9 mouse cellular contexts compared by ENCODE assay signal in genomic region chr5:30960814-30961213, GRCm38 (mm10). TPM values are rescaled to one million over a fixed set of nuclear protein-coding genes. Genes with fewer than 3 reads are reported as not detected.
DNase-seq lines count a peak whose midpoint lies in the region; ATAC-seq and TF ChIP-seq lines count a peak whose summit lies in the region.
"Had no signal": no experiment of that assay in that cellular context is flagged by ENCODE, and none has a peak within 500 bp of the region (broad histone marks: within the 10 kb centered on the region; RNA-seq: fewer than 3 reads in every experiment).

No protein-coding gene starts in this region.

- H3K27ac ChIP-seq in kidney, embryonic 16.5 days (ENCODE audit: low read length): 0 out of 2 replicates have a peak overlapping the region, but pooled peaks have one; percentile 24
- no peak overlapping the region for H3K27ac ChIP-seq in embryonic facial prominence, embryonic 15.5 days (replicated peaks)
- H3K27ac ChIP-seq in limb, embryonic 14.5 days (replicated peaks; ENCODE audit: low read depth, low read length): 0 out of 2 replicates have a peak overlapping the region, but pooled peaks have one; percentile 53
- no peak overlapping the region for H3K27ac ChIP-seq in neural tube, embryonic 14.5 days (ENCODE audit: low read depth, low read length)

- no peak for DNase-seq in kidney, postnatal 4 days
- DNase-seq in limb, embryonic 14.5 days (ENCODE audit: low spot score): no peak
- no peak for DNase-seq in urinary bladder, postnatal 36 days (ENCODE audit: low spot score in 2 of 2)
- no peak for DNase-seq in cerebellum, adult 18-20 months
- DNase-seq in frontal cortex, postnatal 10 days (ENCODE audit: low spot score in 2 of 2): no peak

- WGBS in kidney, embryonic 16.5 days: 83% methylated on average over 2 of the region's 2 CpGs
- WGBS in embryonic facial prominence, embryonic 15.5 days: 82% methylated on average over 2 of the region's 2 CpGs
- 91% methylated on average over 2 of the region's 2 CpGs for WGBS in limb, embryonic 14.5 days
- 81% methylated on average over 2 of the region's 2 CpGs for WGBS in neural tube, embryonic 14.5 days

- no peak for ATAC-seq in kidney, embryonic 16.5 days (ENCODE audit: low FRiP score, low TSS enrichment)
- ATAC-seq in embryonic facial prominence, embryonic 15.5 days (ENCODE audit: insufficient number of reproducible peaks, low FRiP score, low TSS enrichment, low read depth): no peak
- no peak for ATAC-seq in limb, embryonic 14.5 days (ENCODE audit: low FRiP score, low read depth)
- no peak for ATAC-seq in neural tube, embryonic 14.5 days (ENCODE audit: low read depth)

- no peak for TF ChIP-seq POLR2A in limb, embryonic 14.5 days (IDR thresholded peaks at IDR 0.05; ENCODE audit: borderline replicate concordance, extremely low read depth, insufficient read depth, insufficient read length)

- H3K27me3 ChIP-seq in kidney, embryonic 16.5 days (ENCODE audit: insufficient read depth, low read length): no peaks in the 10 kb centered on the region
- H3K27me3 ChIP-seq in embryonic facial prominence, embryonic 15.5 days: no peaks in the 10 kb centered on the region
- H3K27me3 ChIP-seq in limb, embryonic 14.5 days (ENCODE audit: control insufficient read depth, insufficient read depth, low read length): no peaks in the 10 kb centered on the region
- no peaks in the 10 kb centered on the region for H3K27me3 ChIP-seq in neural tube, embryonic 14.5 days (ENCODE audit: control insufficient read depth, insufficient read depth, low read length)

- peak overlapping the region; percentile 89 for H3K4me2 ChIP-seq in kidney, embryonic 16.5 days (replicated peaks; ENCODE audit: low read depth, low read length)
- H3K4me2 ChIP-seq in embryonic facial prominence, embryonic 15.5 days (replicated peaks): peak overlapping the region; percentile 74
- H3K4me2 ChIP-seq in limb, embryonic 14.5 days (replicated peaks; ENCODE audit: low read depth, low read length, severe bottlenecking): peak overlapping the region; percentile 55; the same call in 1 of the 2 replicates
- H3K4me2 ChIP-seq in neural tube, embryonic 14.5 days (ENCODE audit: low read depth, low read length): peak overlapping the region; percentile 42; the same call in 1 of the 2 replicates

- H3K4me1 ChIP-seq in kidney, embryonic 16.5 days (ENCODE audit: insufficient read depth, low read length): peaks cover 28% of the 10 kb centered on the region
- H3K4me1 ChIP-seq in embryonic facial prominence, embryonic 15.5 days: peaks cover 21% of the 10 kb centered on the region
- H3K4me1 ChIP-seq in limb, embryonic 14.5 days (ENCODE audit: control insufficient read depth, insufficient read depth, low read length): peaks cover 19% of the 10 kb centered on the region
- peaks cover 20% of the 10 kb centered on the region for H3K4me1 ChIP-seq in neural tube, embryonic 14.5 days (ENCODE audit: control insufficient read depth, insufficient read depth, low read length)

- H3K36me3 ChIP-seq in kidney, embryonic 16.5 days (ENCODE audit: insufficient read depth, low read length): peaks cover 18% of the 10 kb centered on the region
- H3K36me3 ChIP-seq in embryonic facial prominence, embryonic 15.5 days: peaks cover 20% of the 10 kb centered on the region
- H3K36me3 ChIP-seq in limb, embryonic 14.5 days (ENCODE audit: control insufficient read depth, insufficient read depth, low read length): peaks cover 21% of the 10 kb centered on the region
- H3K36me3 ChIP-seq in neural tube, embryonic 14.5 days (ENCODE audit: control insufficient read depth, insufficient read depth, low read length): peaks cover 11% of the 10 kb centered on the region; the same call in 1 of the 2 replicates

- peak overlapping the region; percentile 85 for H3K4me3 ChIP-seq in kidney, embryonic 16.5 days (ENCODE audit: low read length)
- peak overlapping the region; percentile 85 for H3K4me3 ChIP-seq in embryonic facial prominence, embryonic 15.5 days (replicated peaks)
- peak overlapping the region; percentile 88; the same call in 1 of the 2 replicates for H3K4me3 ChIP-seq in limb, embryonic 14.5 days (replicated peaks; ENCODE audit: low read length)
- H3K4me3 ChIP-seq in neural tube, embryonic 14.5 days (ENCODE audit: low read depth, low read length): no peak overlapping the region; the same call in 1 of the 2 replicates

- H3K9ac ChIP-seq in kidney, embryonic 16.5 days (replicated peaks; ENCODE audit: low read length): no peak overlapping the region; the same call in 1 of the 2 replicates
- H3K9ac ChIP-seq in embryonic facial prominence, embryonic 15.5 days: no peak overlapping the region
- peak overlapping the region; percentile 87; the same call in 1 of the 2 replicates for H3K9ac ChIP-seq in limb, embryonic 14.5 days (ENCODE audit: low read depth, low read length, severe bottlenecking)
- no peak overlapping the region for H3K9ac ChIP-seq in neural tube, embryonic 14.5 days (replicated peaks; ENCODE audit: low read depth, low read length)

- no peaks in the 10 kb centered on the region for H3K9me3 ChIP-seq in kidney, embryonic 16.5 days (ENCODE audit: low read length)
- H3K9me3 ChIP-seq in embryonic facial prominence, embryonic 15.5 days (replicated peaks): no peaks in the 10 kb centered on the region
- H3K9me3 ChIP-seq in limb, embryonic 14.5 days (ENCODE audit: control insufficient read depth, low read length): no peaks in the 10 kb centered on the region
- no peaks in the 10 kb centered on the region for H3K9me3 ChIP-seq in neural tube, embryonic 14.5 days (ENCODE audit: control insufficient read depth, low read length)

RNA-seq across cellular contexts. Expression of gene Preb, which starts 0.7 kb away (rescaled TPM):
- polyA plus RNA-seq in kidney, embryonic 16.5 days (2015; fragmentation: Nextera tagmentation; extraction: Ambion mirVana): 172 TPM in 2 replicates
- polyA plus RNA-seq in embryonic facial prominence, embryonic 15.5 days (2015; fragmentation: Nextera tagmentation; extraction: Ambion mirVana): 125 and 130 TPM in 2 replicates
- polyA plus RNA-seq in limb, embryonic 14.5 days (2012; rRNA removed): 259 and 349 TPM in 2 replicates
- polyA plus RNA-seq in limb, embryonic 14.5 days (2014; fragmentation: Nextera tagmentation; extraction: Ambion mirVana): 91.1 and 98.9 TPM in 2 replicates
- 72.4 and 80.0 TPM in 2 replicates for polyA plus RNA-seq in neural tube, embryonic 14.5 days (2014; fragmentation: Nextera tagmentation; extraction: Ambion mirVana)

RNA-seq across cellular contexts. Expression of gene Tcf23, which starts 7.6 kb away (rescaled TPM):
- 1.9 and 2.2 TPM in 2 replicates for polyA plus RNA-seq in kidney, embryonic 16.5 days (2015; fragmentation: Nextera tagmentation; extraction: Ambion mirVana)
- 0.08 TPM in 1 of 2 replicates, not detected in the other for polyA plus RNA-seq in embryonic facial prominence, embryonic 15.5 days (2015; fragmentation: Nextera tagmentation; extraction: Ambion mirVana)
- 0.05 TPM in 1 of 2 replicates, not detected in the other for polyA plus RNA-seq in limb, embryonic 14.5 days (2012; rRNA removed)
- polyA plus RNA-seq in limb, embryonic 14.5 days (2014; fragmentation: Nextera tagmentation; extraction: Ambion mirVana): not detected in 2 replicates
- polyA plus RNA-seq in neural tube, embryonic 14.5 days (2014; fragmentation: Nextera tagmentation; extraction: Ambion mirVana): not detected in 2 replicates
- polyA plus RNA-seq: limb, embryonic 11.5 days had no signal

RNA-seq across cellular contexts. Expression of gene Cgref1, which starts 15.4 kb away (rescaled TPM):
- 17.9 and 20.3 TPM in 2 replicates for polyA plus RNA-seq in kidney, embryonic 16.5 days (2015; fragmentation: Nextera tagmentation; extraction: Ambion mirVana)
- polyA plus RNA-seq in embryonic facial prominence, embryonic 15.5 days (2015; fragmentation: Nextera tagmentation; extraction: Ambion mirVana): 32.1 and 34.0 TPM in 2 replicates
- 19.8 and 21.5 TPM in 2 replicates for polyA plus RNA-seq in limb, embryonic 14.5 days (2012; rRNA removed)
- polyA plus RNA-seq in limb, embryonic 14.5 days (2014; fragmentation: Nextera tagmentation; extraction: Ambion mirVana): 15.1 and 20.9 TPM in 2 replicates
- 60.9 and 76.4 TPM in 2 replicates for polyA plus RNA-seq in neural tube, embryonic 14.5 days (2014; fragmentation: Nextera tagmentation; extraction: Ambion mirVana)

RNA-seq across cellular contexts. Expression of gene Khk, which starts 39.6 kb away (rescaled TPM):
- 38.8 and 41.4 TPM in 2 replicates for polyA plus RNA-seq in kidney, embryonic 16.5 days (2015; fragmentation: Nextera tagmentation; extraction: Ambion mirVana)
- polyA plus RNA-seq in embryonic facial prominence, embryonic 15.5 days (2015; fragmentation: Nextera tagmentation; extraction: Ambion mirVana): 23.8 and 25.6 TPM in 2 replicates
- 29.5 and 37.8 TPM in 2 replicates for polyA plus RNA-seq in limb, embryonic 14.5 days (2012; rRNA removed)
- polyA plus RNA-seq in limb, embryonic 14.5 days (2014; fragmentation: Nextera tagmentation; extraction: Ambion mirVana): 29.7 and 31.3 TPM in 2 replicates
- polyA plus RNA-seq in neural tube, embryonic 14.5 days (2014; fragmentation: Nextera tagmentation; extraction: Ambion mirVana): 8.3 and 10.4 TPM in 2 replicates

RNA-seq across cellular contexts. Expression of gene Emilin1, which starts 47.6 kb away (rescaled TPM):
- 335 and 366 TPM in 2 replicates for polyA plus RNA-seq in kidney, embryonic 16.5 days (2015; fragmentation: Nextera tagmentation; extraction: Ambion mirVana)
- polyA plus RNA-seq in embryonic facial prominence, embryonic 15.5 days (2015; fragmentation: Nextera tagmentation; extraction: Ambion mirVana): 244 and 254 TPM in 2 replicates
- 222 and 268 TPM in 2 replicates for polyA plus RNA-seq in limb, embryonic 14.5 days (2012; rRNA removed)
- 191 and 204 TPM in 2 replicates for polyA plus RNA-seq in limb, embryonic 14.5 days (2014; fragmentation: Nextera tagmentation; extraction: Ambion mirVana)
- 3.5 and 22.9 TPM in 2 replicates for polyA plus RNA-seq in neural tube, embryonic 14.5 days (2014; fragmentation: Nextera tagmentation; extraction: Ambion mirVana)

Comparison
In these comparisons a context has a peak if more than half of its experiments do, and no peak if none do; other contexts are left out.
1. H3K27ac ChIP-seq: peak in kidney, embryonic 16.5 days (single experiment) and limb, embryonic 14.5 days (single experiment); none in embryonic facial prominence, embryonic 15.5 days (single experiment) and neural tube, embryonic 14.5 days (single experiment).
2. Peak in every context shown above with its lines, with median percentiles within 50 percentile points of each other: H3K4me2 ChIP-seq.